Mouse (Mus musculus): ENCODE data around the gene Mbtd1. TPM values are rescaled to one million over a fixed set of nuclear protein-coding genes. Genes with fewer than 3 reads are reported as not detected.
A peak's percentile ranks its signal among the peaks of the same experiment; 100 is the strongest.

Gene Mbtd1
- polyA plus RNA-seq, 1 experiment from 2014 or later = 33.3 TPM

- Histone ChIP-seq H3K9me3 (replicated peaks) (no peaks in the 10 kb centered on the region), H3K36me3 (peaks cover 68% of the 10 kb centered on the region), H3K4me2 (peak overlapping the region; percentile 87), H3K9ac (peak overlapping the region; percentile 71), H3K4me3 (replicated peaks) (peak overlapping the region; percentile 72), H3K27me3 (no peaks in the 10 kb centered on the region), H3K4me1 (peaks cover 40% of the 10 kb centered on the region), H3K27ac (peak overlapping the region; percentile 95)
- 38% methylated on average over 13 of the region's 13 CpGs for whole genome bisulfite sequencing
- no peak for ATAC-seq (replicated peaks; ENCODE audit: low FRiP score)
Measured at GRCm38 (mm10) chr11:93954738-93955255, 69.1 kb downstream of the Mbtd1 start.

GRCm38 (mm10) chr11:93955256-93956150 is 69.9 kb downstream of the Mbtd1 start:
- H3K4me2 ChIP-seq = peak overlapping the region; percentile 87
- peak overlapping the region; percentile 71 for H3K9ac ChIP-seq
- peaks cover 68% of the 10 kb centered on the region for H3K36me3 ChIP-seq

GRCm38 (mm10) chr11:93956159-93956558 is 70.5 kb downstream of the Mbtd1 start, which contains the start of gene Nme2:
Nme2 (minus strand) TSS chr11:93956259.
- Histone ChIP-seq H3K9me3 (replicated peaks) (no peaks in the 10 kb centered on the region), H3K27ac (peak within 1 kb of the TSS; percentile 95), H3K36me3 (peaks cover 68% of the 10 kb centered on the region), H3K27me3 (no peaks in the 10 kb centered on the region), H3K4me3 (replicated peaks) (peak within 1 kb of the TSS; percentile 72), H3K4me1 (peaks cover 40% of the 10 kb centered on the region), H3K4me2 (peak within 1 kb of the TSS; percentile 87), H3K9ac (peak within 1 kb of the TSS; percentile 71)
- WGBS = under 1% methylated on average over 6 of the region's 6 CpGs
- peak; percentile 17; the same call in 1 of the 2 replicates for ATAC-seq (replicated peaks; ENCODE audit: low FRiP score)

More at GRCm38 (mm10) chr11:93955256-93956150, 69.9 kb downstream of the Mbtd1 start:
- Histone ChIP-seq H3K27me3 (no peaks in the 10 kb centered on the region), H3K4me3 (replicated peaks) (peak overlapping the region; percentile 72), H3K9me3 (replicated peaks) (no peaks in the 10 kb centered on the region), H3K4me1 (peaks cover 40% of the 10 kb centered on the region), H3K27ac (peak overlapping the region; percentile 95)
- under 1% methylated on average over 67 of the region's 67 CpGs for WGBS
- peak; percentile 98 for ATAC-seq (replicated peaks; ENCODE audit: low FRiP score)

- 85% methylated on average over 2 of the region's 2 CpGs for WGBS
- H3K27ac ChIP-seq = no peak overlapping the region
- peaks cover 66% of the 10 kb centered on the region for H3K36me3 ChIP-seq
- no peak overlapping the region for H3K4me3 ChIP-seq (replicated peaks)
- H3K4me2 ChIP-seq = no peak overlapping the region
- H3K9ac ChIP-seq = no peak overlapping the region
- H3K4me1 ChIP-seq = peaks cover 37% of the 10 kb centered on the region
- no peaks in the 10 kb centered on the region for H3K27me3 ChIP-seq
- H3K9me3 ChIP-seq (replicated peaks) = no peaks in the 10 kb centered on the region
- no peak for ATAC-seq (replicated peaks; ENCODE audit: low FRiP score)
Measured at GRCm38 (mm10) chr11:93957031-93957555, 71.4 kb downstream of the Mbtd1 start.

- peaks cover 30% of the 10 kb centered on the region for H3K4me1 ChIP-seq
- 65% methylated on average over 4 of the region's 4 CpGs for WGBS
- no peaks in the 10 kb centered on the region for H3K9me3 ChIP-seq (replicated peaks)
- H3K4me2 ChIP-seq = no peak overlapping the region
- no peak overlapping the region for H3K9ac ChIP-seq
- no peak overlapping the region for H3K27ac ChIP-seq
- H3K36me3 ChIP-seq = peaks cover 67% of the 10 kb centered on the region
- H3K4me3 ChIP-seq (replicated peaks) = no peak overlapping the region
- H3K27me3 ChIP-seq = no peaks in the 10 kb centered on the region
- ATAC-seq (replicated peaks; ENCODE audit: low FRiP score) = no peak
Measured at GRCm38 (mm10) chr11:93957746-93958145, 72.1 kb downstream of the Mbtd1 start.

- no peak overlapping the region for H3K4me2 ChIP-seq
- H3K4me1 ChIP-seq = peaks cover 5% of the 10 kb centered on the region
- no peaks in the 10 kb centered on the region for H3K9me3 ChIP-seq (replicated peaks)
- no peak for ATAC-seq (replicated peaks; ENCODE audit: low FRiP score)
- WGBS = 90% methylated on average over 6 of the region's 6 CpGs
- no peaks in the 10 kb centered on the region for H3K27me3 ChIP-seq
- peaks cover 87% of the 10 kb centered on the region for H3K36me3 ChIP-seq
- no peak overlapping the region; the same call in 1 of the 2 replicates for H3K27ac ChIP-seq
- no peak overlapping the region for H3K4me3 ChIP-seq (replicated peaks)
- no peak overlapping the region for H3K9ac ChIP-seq
Measured at GRCm38 (mm10) chr11:93961482-93961881, 75.8 kb downstream of the Mbtd1 start.

- Histone ChIP-seq H3K4me3 (replicated peaks) (no peak overlapping the region), H3K27ac (no peak overlapping the region), H3K9me3 (replicated peaks) (no peaks in the 10 kb centered on the region), H3K4me1 (peaks cover 10% of the 10 kb centered on the region), H3K36me3 (peaks cover 80% of the 10 kb centered on the region), H3K27me3 (no peaks in the 10 kb centered on the region), H3K4me2 (no peak overlapping the region), H3K9ac (no peak overlapping the region)
- ATAC-seq (replicated peaks; ENCODE audit: low FRiP score) = no peak
- 91% methylated on average over 4 of the region's 4 CpGs for WGBS
Measured at GRCm38 (mm10) chr11:93963013-93963412, 77.4 kb downstream of the Mbtd1 start.

- WGBS = 91% methylated on average over 6 of the region's 6 CpGs
- H3K27me3 ChIP-seq = no peaks in the 10 kb centered on the region
- H3K4me2 ChIP-seq = no peak overlapping the region
- peaks cover 56% of the 10 kb centered on the region for H3K36me3 ChIP-seq
- ATAC-seq (replicated peaks; ENCODE audit: low FRiP score) = no peak
- H3K4me3 ChIP-seq (replicated peaks) = no peak overlapping the region
- H3K9me3 ChIP-seq (replicated peaks) = no peaks in the 10 kb centered on the region
- no peak overlapping the region for H3K9ac ChIP-seq
- H3K27ac ChIP-seq = no peak overlapping the region
- peaks cover 14% of the 10 kb centered on the region for H3K4me1 ChIP-seq
Measured at GRCm38 (mm10) chr11:93965391-93965790, 79.7 kb downstream of the Mbtd1 start.

- 2% methylated on average over 11 of the region's 11 CpGs for WGBS
- Histone ChIP-seq H3K4me2 (peak overlapping the region; percentile 79), H3K4me1 (peaks cover 14% of the 10 kb centered on the region), H3K4me3 (replicated peaks) (peak overlapping the region; percentile 71), H3K36me3 (peaks cover 38% of the 10 kb centered on the region), H3K27me3 (no peaks in the 10 kb centered on the region), H3K9me3 (replicated peaks) (no peaks in the 10 kb centered on the region), H3K9ac (peak overlapping the region; percentile 73), H3K27ac (peak overlapping the region; percentile 72)
- no peak for ATAC-seq (replicated peaks; ENCODE audit: low FRiP score)
Measured at GRCm38 (mm10) chr11:93967381-93967780, 81.7 kb downstream of the Mbtd1 start.

- H3K4me2 ChIP-seq = peak within 1 kb of the TSS; percentile 79
- peak within 1 kb of the TSS; percentile 71 for H3K4me3 ChIP-seq (replicated peaks)
- H3K27ac ChIP-seq = peak within 1 kb of the TSS; percentile 72
- under 1% methylated on average over 40 of the region's 40 CpGs for WGBS
- peak; percentile 97 for ATAC-seq (replicated peaks; ENCODE audit: low FRiP score)
- H3K9me3 ChIP-seq (replicated peaks) = no peaks in the 10 kb centered on the region
- peaks cover 30% of the 10 kb centered on the region for H3K36me3 ChIP-seq
- H3K4me1 ChIP-seq = peaks cover 14% of the 10 kb centered on the region
- no peaks in the 10 kb centered on the region for H3K27me3 ChIP-seq
- H3K9ac ChIP-seq = peak within 1 kb of the TSS; percentile 73
Measured at GRCm38 (mm10) chr11:93968005-93968847, 82.6 kb downstream of the Mbtd1 start, which contains the start of the genes Gm20390 and Nme1. Gm20390 (minus strand) TSS chr11:93968293. Nme1 (minus strand) TSS chr11:93968521.

GRCm38 (mm10) chr11:93968848-93969128 is 83.1 kb downstream of the Mbtd1 start:
- Histone ChIP-seq H3K36me3 (peaks cover 24% of the 10 kb centered on the region), H3K27ac (0 out of 2 replicates have a peak overlapping the region, but pooled peaks have one; percentile 11), H3K4me1 (peaks cover 14% of the 10 kb centered on the region), H3K4me3 (replicated peaks) (peak overlapping the region; percentile 71), H3K4me2 (peak overlapping the region; percentile 79), H3K9me3 (replicated peaks) (no peaks in the 10 kb centered on the region), H3K9ac (peak overlapping the region; percentile 25; the same call in 1 of the 2 replicates), H3K27me3 (no peaks in the 10 kb centered on the region)
- ATAC-seq (replicated peaks; ENCODE audit: low FRiP score) = 0 out of 2 replicates have a peak, but pooled peaks have one; percentile 1
- 46% methylated on average over 6 of the region's 6 CpGs for WGBS

Measured in kidney, embryonic 15.5 days (tissue).